Mouse (Mus musculus) spleen, adult 2 months (tissue): ENCODE measurements around the gene Unc5a.

ENCODE experiments used
- CTCF ChIP-seq: fragments of 200-500 bp; IDR thresholded peaks from 2 replicates; pipeline ENCODE4 v1.5.1; 2011; ENCODE audit warnings: mild to moderate bottlenecking, inconsistent platforms; ENCODE audit not compliant: insufficient read depth, insufficient read length, insufficient replicate concordance; ENCODE audit errors: extremely low read depth
- POLR2A ChIP-seq: fragments of 200-500 bp; IDR thresholded peaks from 2 replicates; pipeline ENCODE4 v1.6.1; 2011; ENCODE audit warnings: low read depth, low read length, inconsistent platforms

- no peak for TF ChIP-seq POLR2A
- no peak for TF ChIP-seq CTCF
Observed at GRCm38 (mm10) chr13:55011103-55011502, 61.9 kb downstream of the Unc5a start.
